Mouse (Mus musculus): ENCODE results near the gene Alg1.

GRCm38 (mm10) chr16:5244411-5244810 is 11.0 kb downstream of the Alg1 start:
- TF ChIP-seq CTCF (IDR thresholded peaks at IDR 0.05; ENCODE audit: insufficient read depth, low read depth, low read length), result peak; percentile 60; the same call in 1 of the 2 replicates
- no peak for TF ChIP-seq POLR2A (IDR thresholded peaks at IDR 0.05; ENCODE audit: insufficient read depth, low read depth, low read length)
